Mouse (Mus musculus) liver, adult 2 months (tissue): ENCODE data around the gene Efcab6.

Source experiments
- CTCF ChIP-seq: fragments of 200-500 bp; IDR thresholded peaks from 2 replicates; pipeline ENCODE4 v1.5.1; 2011; ENCODE audit warnings: low read depth, low read length, control low read depth
- POLR2A ChIP-seq: fragments of 200-500 bp; IDR thresholded peaks from 2 replicates; pipeline ENCODE4 v1.6.1; 2011; ENCODE audit warnings: low read length, control low read depth; ENCODE audit not compliant: insufficient read depth; ENCODE audit errors: extremely low read depth

- no peak for TF ChIP-seq POLR2A
- TF ChIP-seq CTCF: no peak
Measured at GRCm38 (mm10) chr15:84077151-84077550, 12.0 kb upstream of the Efcab6 start.
